Mouse (Mus musculus) cerebellum, adult 11-12 months (tissue): ENCODE data around the gene Dusp21.

Experiments
- DNase-seq: peaks from one replicate; pipeline ENCODE4 v3.0.0; 2022

Gene Dusp21

GRCm38 (mm10) chrX:18145557-18145956 is at the start of gene Dusp21:
Gene Dusp21, plus strand, starts transcription at chrX:18145857.
- DNase-seq, result no peak

- DNase-seq, result no peak
Observed at GRCm38 (mm10) chrX:18160734-18161442, 15.2 kb downstream of the Dusp21 start.

DNA sequence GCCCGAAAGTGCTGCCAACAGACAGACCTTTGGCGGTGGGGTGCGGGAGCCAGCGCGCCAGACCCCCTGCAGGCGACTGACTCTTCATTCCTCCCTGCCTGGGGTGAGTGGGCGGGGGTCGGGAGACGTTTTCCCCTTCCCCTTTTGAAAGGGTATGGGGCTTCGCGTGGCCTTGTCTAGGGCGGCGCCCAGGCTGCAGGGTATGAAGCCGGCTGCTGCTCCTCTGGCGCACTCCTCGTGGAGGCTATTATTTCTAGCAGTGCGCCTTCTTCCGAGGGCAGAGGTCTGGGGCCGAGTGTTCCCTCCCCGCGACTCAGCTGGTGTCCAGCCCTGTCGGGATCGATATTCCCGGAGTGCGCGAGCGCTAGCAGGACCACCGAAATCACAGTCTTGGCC is 16.1 kb downstream of the Dusp21 start:
- peak; percentile 69 for DNase-seq

DNA sequence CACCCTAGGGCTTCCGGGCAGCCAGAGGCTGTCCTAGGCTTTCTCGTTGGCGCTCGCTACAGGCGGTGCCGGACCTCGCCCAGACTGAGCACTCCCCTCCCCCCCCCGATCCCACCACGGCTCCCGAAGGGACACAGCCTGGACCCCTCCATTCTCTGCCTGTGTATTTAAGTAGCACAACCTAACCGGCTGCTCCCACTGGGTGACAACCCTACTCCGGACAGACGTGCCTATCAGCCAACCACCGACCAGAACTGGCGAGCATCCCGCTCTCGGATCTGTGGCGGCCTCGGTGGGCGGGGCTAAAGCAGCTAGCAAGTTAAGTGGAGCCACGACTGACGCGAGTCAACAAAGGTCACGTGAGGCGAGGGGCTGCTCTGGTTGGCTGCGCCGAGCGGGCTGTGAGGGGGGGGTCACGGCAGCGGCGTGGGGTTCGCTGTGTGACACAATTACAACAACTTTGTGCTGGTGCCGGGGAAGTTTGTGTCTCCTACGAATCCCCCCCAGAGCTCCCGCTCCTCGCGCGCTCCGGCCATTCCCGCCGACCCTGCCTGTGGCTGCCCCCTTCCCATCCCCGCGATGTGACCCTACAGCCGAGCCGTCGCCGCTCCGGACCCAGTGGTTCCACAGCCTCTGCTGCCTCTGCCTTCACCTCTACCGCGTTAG is 16.7 kb downstream of the Dusp21 start, which contains the start of gene Kdm6a:
TSS of gene Kdm6a (plus strand) at position 384 of the 666 bp plus-strand sequence.
- peak; percentile 99 for DNase-seq

GRCm38 (mm10) chrX:18162861-18163731 is 17.4 kb downstream of the Dusp21 start:
- peak; percentile 67 for DNase-seq

DNA sequence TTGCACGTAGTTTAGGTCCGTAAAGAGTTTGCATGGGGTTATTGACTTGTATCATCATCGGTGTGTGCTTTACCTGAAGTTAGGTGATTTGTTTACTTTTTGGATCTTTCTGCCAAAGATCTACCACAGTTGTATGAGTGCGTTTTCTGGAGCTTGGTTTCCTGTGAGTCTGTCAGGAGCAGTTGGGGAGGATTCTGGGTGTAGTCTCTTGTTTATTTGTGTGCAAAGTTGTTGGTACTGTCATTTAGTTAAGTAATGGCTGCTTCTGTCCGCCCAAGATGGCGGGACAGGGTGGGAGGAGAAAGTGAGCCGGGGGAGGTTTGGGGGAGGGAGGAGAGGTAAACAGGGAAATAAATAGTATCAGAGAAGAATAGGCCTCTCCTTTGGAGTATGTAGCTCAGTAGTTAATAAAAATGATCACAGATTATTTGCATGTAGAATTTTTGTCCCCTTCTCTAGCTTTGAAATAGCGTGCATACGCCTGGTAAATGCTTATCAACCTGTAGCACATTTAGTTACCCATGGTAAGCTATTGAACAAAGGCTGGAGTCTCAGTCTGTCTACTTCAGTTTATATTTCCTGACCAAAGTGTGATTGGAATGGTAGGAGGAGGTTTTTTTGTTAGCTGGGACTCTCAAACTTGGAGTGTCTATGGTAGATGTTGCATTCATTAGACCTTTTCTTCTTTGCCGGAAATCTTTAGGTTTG is 18.4 kb downstream of the Dusp21 start:
- DNase-seq, result no peak

- no peak for DNase-seq
Observed at GRCm38 (mm10) chrX:18165121-18165520, 19.5 kb downstream of the Dusp21 start.

DNA sequence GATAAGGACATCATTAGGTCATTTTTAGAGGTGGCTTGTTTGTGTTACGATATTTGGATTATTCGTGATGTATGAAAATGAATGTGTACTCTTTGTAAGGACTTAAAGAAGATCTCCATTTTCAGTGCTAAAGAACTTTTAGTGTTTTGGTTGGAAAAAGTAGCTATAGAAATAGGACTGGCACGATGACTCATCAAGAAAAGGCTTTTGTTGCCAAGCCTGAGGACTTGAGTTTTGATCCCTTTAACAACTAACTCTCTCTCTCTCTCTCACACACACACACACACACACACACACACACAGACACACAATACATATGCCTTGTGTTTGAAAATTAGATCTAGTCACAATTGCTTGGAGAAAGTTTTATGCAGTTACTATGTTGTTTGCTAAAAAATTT is 21.3 kb downstream of the Dusp21 start:
- DNase-seq, result no peak

GRCm38 (mm10) chrX:18168940-18169339 is 23.3 kb downstream of the Dusp21 start:
- DNase-seq, result no peak

GRCm38 (mm10) chrX:18174831-18175230 is 29.2 kb downstream of the Dusp21 start:
- DNase-seq, result no peak

- DNase-seq, result no peak
Observed at GRCm38 (mm10) chrX:18177803-18178202, 32.1 kb downstream of the Dusp21 start.

DNA sequence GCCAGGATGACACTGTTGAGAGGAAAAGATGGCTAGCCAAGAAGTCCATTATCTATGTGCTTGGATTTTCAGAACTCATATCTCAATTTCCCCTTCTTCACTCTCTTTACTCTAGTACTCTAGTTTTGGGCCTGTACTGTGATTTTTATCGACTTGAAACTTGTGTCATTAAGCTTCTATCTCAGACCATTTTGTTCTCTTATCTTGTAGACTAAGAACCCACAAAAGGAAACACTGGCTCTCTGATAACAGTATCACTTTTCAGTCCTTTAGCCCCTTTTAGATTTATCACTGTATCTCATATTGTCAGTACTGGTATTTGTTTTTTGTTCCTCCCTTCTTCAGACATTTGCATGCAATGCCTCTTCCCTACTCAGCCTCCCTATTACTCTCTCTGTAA is 33.8 kb downstream of the Dusp21 start:
- DNase-seq, result no peak

- DNase-seq, result no peak
Observed at GRCm38 (mm10) chrX:18187203-18187602, 41.5 kb downstream of the Dusp21 start.

DNA sequence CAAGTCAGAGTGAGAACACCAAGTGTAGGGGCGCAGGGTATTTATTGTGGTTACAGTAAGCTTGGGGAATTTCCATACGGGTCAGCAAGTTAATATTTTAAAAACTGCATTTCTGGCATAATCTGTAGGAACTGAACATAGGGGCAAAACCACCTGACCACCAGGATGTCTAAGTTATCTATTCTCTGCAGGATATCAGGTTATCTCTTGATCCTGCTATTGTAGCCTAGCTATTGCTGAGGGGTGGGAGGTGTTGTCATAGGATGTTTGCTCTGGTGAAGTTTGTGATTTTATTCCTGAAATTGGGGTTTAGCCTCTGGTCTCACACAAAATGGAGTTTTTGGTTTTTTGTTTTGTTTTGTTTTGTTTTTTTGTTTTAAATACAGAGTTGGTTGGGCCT is 42.6 kb downstream of the Dusp21 start:
- no peak for DNase-seq
